In the genomic region with DNA sequence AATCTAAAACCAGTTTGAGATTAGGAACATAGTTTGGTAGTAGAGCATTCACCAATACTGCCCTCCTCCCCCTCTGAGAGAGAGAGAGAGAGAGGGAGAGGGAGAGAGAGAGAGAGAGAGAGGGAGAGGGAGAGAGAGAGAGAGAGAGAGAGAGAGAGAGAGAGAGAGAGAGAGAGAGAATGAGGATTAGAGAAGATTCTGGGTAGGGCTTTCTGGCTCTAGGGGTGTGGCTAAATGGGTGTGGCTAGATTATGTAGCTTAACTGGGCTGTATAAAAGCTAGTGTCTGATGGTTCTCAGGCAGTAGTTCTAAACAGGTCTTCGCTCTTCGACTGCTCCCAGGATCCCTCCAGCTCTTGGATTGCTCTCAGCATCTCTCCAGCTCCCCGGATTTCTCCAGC, we compare ENCODE assay signal across 28 mouse cellular contexts. TPM values are rescaled to one million over a fixed set of nuclear protein-coding genes. Genes with fewer than 3 reads are reported as not detected.
DNase-seq lines count a peak whose midpoint lies in the region; ATAC-seq and TF ChIP-seq lines count a peak whose summit lies in the region.
"Had no signal": no experiment of that assay in that cellular context is flagged by ENCODE, and none has a peak within 500 bp of the region (broad histone marks: within the 10 kb centered on the region; RNA-seq: fewer than 3 reads in every experiment).

Gene Slc34a2, plus strand, starts transcription at position 301 of the 400 bp plus-strand sequence.

- WGBS in lung, adult 2 months, result 93% methylated on average over 3 of the region's 3 CpGs
- 88% methylated on average over 3 of the region's 3 CpGs for WGBS in lung, postnatal 0 days
- 100% methylated on average over 3 of the region's 3 CpGs for WGBS in intestine, embryonic 16.5 days
- WGBS in small intestine, adult 2 months, result 95% methylated on average over 3 of the region's 3 CpGs
- 91% methylated on average over 3 of the region's 3 CpGs for WGBS in cerebellum, adult 2 months
- WGBS in embryonic facial prominence, embryonic 10.5 days, result 88% methylated on average over 3 of the region's 3 CpGs

- no peak within 1 kb of the TSS for H3K4me2 ChIP-seq in lung, postnatal 0 days (replicated peaks; ENCODE audit: low read depth, low read length)
- H3K4me2 ChIP-seq in intestine, embryonic 16.5 days (ENCODE audit: low read depth, low read length), result no peak within 1 kb of the TSS
- H3K4me2 ChIP-seq: embryonic facial prominence, embryonic 13.5 days; forebrain, embryonic 12.5 days; forebrain, embryonic 15.5 days; heart, embryonic 12.5 days; heart, embryonic 15.5 days; hindbrain, embryonic 13.5 days had no signal

- no peak for DNase-seq in lung, adult 2 months
- DNase-seq in lung, postnatal 4 days, result no peak
- no peak for DNase-seq in lung, postnatal 0 days (ENCODE audit: low spot score)
- DNase-seq in lung, postnatal 14 days, result no peak
- DNase-seq in cerebellum, adult 2 months, result no peak
- DNase-seq in embryonic facial prominence, embryonic 10.5 days (ENCODE audit: low spot score), result no peak
- DNase-seq: adrenal gland, postnatal 10 days; adrenal gland, postnatal 36 days; cerebellum, adult 18-20 months; cerebellum, adult 9-11 months; cerebellum, postnatal 25 days; gastrocnemius, postnatal 10 days; gastrocnemius, postnatal 36 days; heart, adult 11 months; heart, postnatal 10 days; heart, postnatal 36 days had no signal

- no peak within 1 kb of the TSS for H3K9ac ChIP-seq in lung, postnatal 0 days (replicated peaks; ENCODE audit: low read depth)
- no peak within 1 kb of the TSS for H3K9ac ChIP-seq in intestine, embryonic 16.5 days (ENCODE audit: low read depth, low read length)
- H3K9ac ChIP-seq: embryonic facial prominence, embryonic 13.5 days; forebrain, embryonic 12.5 days; forebrain, embryonic 15.5 days; heart, embryonic 12.5 days; heart, embryonic 15.5 days; hindbrain, embryonic 13.5 days had no signal

- no peaks in the 10 kb centered on the region for H3K36me3 ChIP-seq in lung, postnatal 0 days (ENCODE audit: insufficient read depth, low read length)
- no peaks in the 10 kb centered on the region for H3K36me3 ChIP-seq in intestine, embryonic 16.5 days (ENCODE audit: control insufficient read depth, insufficient read depth, low read length)
- H3K36me3 ChIP-seq in small intestine, adult 2 months (ENCODE audit: control insufficient read depth, insufficient read depth, low read length), result no peaks in the 10 kb centered on the region
- H3K36me3 ChIP-seq in embryonic facial prominence, embryonic 10.5 days (replicated peaks), result no peaks in the 10 kb centered on the region
- H3K36me3 ChIP-seq: embryonic facial prominence, embryonic 13.5 days; forebrain, embryonic 12.5 days; forebrain, embryonic 15.5 days; heart, embryonic 12.5 days; heart, embryonic 15.5 days; hindbrain, embryonic 10.5 days; hindbrain, embryonic 13.5 days had no signal

- no peaks in the 10 kb centered on the region for H3K27me3 ChIP-seq in lung, postnatal 0 days (replicated peaks; ENCODE audit: insufficient read depth, low read length)
- H3K27me3 ChIP-seq in intestine, embryonic 16.5 days (replicated peaks; ENCODE audit: control insufficient read depth, insufficient read depth, low read length), result no peaks in the 10 kb centered on the region
- H3K27me3 ChIP-seq in small intestine, adult 2 months (ENCODE audit: control insufficient read depth, insufficient read depth, low read length), result no peaks in the 10 kb centered on the region
- H3K27me3 ChIP-seq in cerebellum, adult 2 months (ENCODE audit: control insufficient read depth, insufficient read depth, low read length), result no peaks in the 10 kb centered on the region
- H3K27me3 ChIP-seq in embryonic facial prominence, embryonic 10.5 days (replicated peaks; ENCODE audit: low read depth, poor library complexity, severe bottlenecking), result no peaks in the 10 kb centered on the region
- H3K27me3 ChIP-seq: embryonic facial prominence, embryonic 13.5 days; forebrain, embryonic 12.5 days; forebrain, embryonic 15.5 days; heart, embryonic 12.5 days; heart, embryonic 15.5 days; hindbrain, embryonic 13.5 days had no signal

- no peak within 1 kb of the TSS for H3K27ac ChIP-seq in lung, postnatal 0 days (ENCODE audit: low read length)
- no peak within 1 kb of the TSS for H3K27ac ChIP-seq in intestine, embryonic 16.5 days (ENCODE audit: low read length)
- H3K27ac ChIP-seq in small intestine, adult 2 months (ENCODE audit: insufficient read depth, low read depth, low read length), result no peak within 1 kb of the TSS
- H3K27ac ChIP-seq in cerebellum, adult 2 months (ENCODE audit: insufficient read depth, low read length), result no peak within 1 kb of the TSS
- no peak within 1 kb of the TSS for H3K27ac ChIP-seq in embryonic facial prominence, embryonic 10.5 days (replicated peaks)
- H3K27ac ChIP-seq: embryonic facial prominence, embryonic 13.5 days; forebrain, embryonic 12.5 days; forebrain, embryonic 15.5 days; heart, embryonic 15.5 days; hindbrain, embryonic 10.5 days; hindbrain, embryonic 13.5 days had no signal

- TF ChIP-seq EP300 in lung, postnatal 0 days (IDR thresholded peaks at IDR 0.05), result no peak

- no peaks in the 10 kb centered on the region for H3K4me1 ChIP-seq in lung, adult 2 months (ENCODE audit: control insufficient read depth, insufficient read depth, low read length)
- H3K4me1 ChIP-seq in lung, postnatal 0 days (ENCODE audit: insufficient read depth, low read depth, low read length), result no peaks in the 10 kb centered on the region
- H3K4me1 ChIP-seq in intestine, embryonic 16.5 days (ENCODE audit: control insufficient read depth, insufficient read depth, low read length), result peaks cover 10% of the 10 kb centered on the region
- H3K4me1 ChIP-seq in small intestine, adult 2 months (ENCODE audit: control insufficient read depth, insufficient read depth, insufficient read length, low read length), result peaks cover 13% of the 10 kb centered on the region
- no peaks in the 10 kb centered on the region for H3K4me1 ChIP-seq in cerebellum, adult 2 months (ENCODE audit: control insufficient read depth, insufficient read depth, low read length)
- H3K4me1 ChIP-seq in embryonic facial prominence, embryonic 10.5 days, result peaks cover 5% of the 10 kb centered on the region; the same call in 1 of the 2 replicates
- H3K4me1 ChIP-seq: forebrain, embryonic 12.5 days; forebrain, embryonic 15.5 days; hindbrain, embryonic 10.5 days; hindbrain, embryonic 13.5 days had no signal

- no peak for ATAC-seq in lung, postnatal 0 days
- ATAC-seq in intestine, embryonic 16.5 days, result no peak
- ATAC-seq: activated CD4-positive, CD25-positive, alpha-beta regulatory T cell, adult 4 months; forebrain, embryonic 15.5 days; hindbrain, embryonic 16.5 days had no signal

- no peak for TF ChIP-seq POLR2A in lung, adult 2 months (IDR thresholded peaks at IDR 0.05; ENCODE audit: borderline replicate concordance, extremely low read depth, low read depth, low read length)
- no peak for TF ChIP-seq POLR2A in small intestine, adult 2 months (IDR thresholded peaks at IDR 0.05; ENCODE audit: low read depth, low read length)
- no peak for TF ChIP-seq POLR2A in cerebellum, adult 2 months (IDR thresholded peaks at IDR 0.05; ENCODE audit: borderline replicate concordance, insufficient read depth, low read length)

- H3K9me3 ChIP-seq in lung, postnatal 0 days (ENCODE audit: low read length), result no peaks in the 10 kb centered on the region
- H3K9me3 ChIP-seq in intestine, embryonic 16.5 days (ENCODE audit: control insufficient read depth, low read length), result no peaks in the 10 kb centered on the region
- H3K9me3 ChIP-seq in embryonic facial prominence, embryonic 10.5 days, result no peaks in the 10 kb centered on the region
- H3K9me3 ChIP-seq: embryonic facial prominence, embryonic 13.5 days; forebrain, embryonic 12.5 days; forebrain, embryonic 15.5 days; heart, embryonic 12.5 days; heart, embryonic 15.5 days; hindbrain, embryonic 10.5 days; hindbrain, embryonic 13.5 days had no signal

- no peak for TF ChIP-seq CTCF in lung, adult 2 months (IDR thresholded peaks at IDR 0.05; ENCODE audit: insufficient read depth, low read length)
- TF ChIP-seq CTCF in lung, postnatal 0 days (IDR thresholded peaks at IDR 0.05), result no peak
- no peak for TF ChIP-seq CTCF in small intestine, adult 2 months (IDR thresholded peaks at IDR 0.05; ENCODE audit: extremely low read depth, insufficient read length, insufficient replicate concordance, low read depth, low read length)
- TF ChIP-seq CTCF in cerebellum, adult 2 months (IDR thresholded peaks at IDR 0.05; ENCODE audit: borderline replicate concordance, insufficient read depth, low read depth, low read length), result no peak

- H3K4me3 ChIP-seq in lung, adult 2 months (replicated peaks; ENCODE audit: extremely low read depth, low read depth, low read length), result no peak within 1 kb of the TSS
- no peak within 1 kb of the TSS for H3K4me3 ChIP-seq in lung, postnatal 0 days (ENCODE audit: low read depth, low read length)
- H3K4me3 ChIP-seq in intestine, embryonic 16.5 days (ENCODE audit: low read length), result no peak within 1 kb of the TSS
- no peak within 1 kb of the TSS for H3K4me3 ChIP-seq in small intestine, adult 2 months (ENCODE audit: low read depth, low read length)
- H3K4me3 ChIP-seq in cerebellum, adult 2 months (replicated peaks; ENCODE audit: insufficient read depth, low read depth, low read length), result no peak within 1 kb of the TSS
- no peak within 1 kb of the TSS for H3K4me3 ChIP-seq in embryonic facial prominence, embryonic 10.5 days
- H3K4me3 ChIP-seq: embryonic facial prominence, embryonic 13.5 days; erythroblast, embryonic 14.5 days; forebrain, embryonic 12.5 days; forebrain, embryonic 15.5 days; heart, embryonic 12.5 days; heart, embryonic 15.5 days; hindbrain, embryonic 10.5 days; hindbrain, embryonic 13.5 days had no signal

RNA-seq across cellular contexts. Expression of gene Slc34a2, which starts in this region (rescaled TPM):
- polyA plus RNA-seq in lung, adult 2 months (2012; rRNA removed), result 1,059 and 1,222 TPM in 2 replicates
- polyA plus RNA-seq in lung, postnatal 0 days (2015; fragmentation: Nextera tagmentation; extraction: Ambion mirVana), result 772 and 801 TPM in 2 replicates
- 29.5 and 51.3 TPM in 2 replicates for polyA plus RNA-seq in intestine, embryonic 16.5 days (2015; fragmentation: Nextera tagmentation; extraction: Ambion mirVana)
- polyA plus RNA-seq in small intestine, adult 2 months (2012; rRNA removed), result 4.3 and 447 TPM in 2 replicates
- polyA plus RNA-seq in cerebellum, adult 2 months (2012; rRNA removed), result 0.06 and 0.07 TPM in 2 replicates
- polyA plus RNA-seq in embryonic facial prominence, embryonic 10.5 days (2016; fragmentation: Nextera tagmentation; extraction: Ambion mirVana), result 0.05 TPM in 1 of 2 replicates, not detected in the other
- polyA plus RNA-seq: activated CD4-positive, CD25-positive, alpha-beta regulatory T cell, adult 4 months; erythroblast, embryonic 14.5 days; forebrain, embryonic 12.5 days; forebrain, embryonic 15.5 days; heart, embryonic 12.5 days; hindbrain, embryonic 10.5 days; hindbrain, embryonic 13.5 days had no signal
